Mouse (Mus musculus) R1 (cell line): Measurements from ENCODE around the gene Palm2.

Experiments
- DNase-seq: peaks from one replicate; pipeline ENCODE4 v3.0.0-alpha.2; 2018; ENCODE audit warnings: low read depth, low spot score

Palm2 gene

GRCm38 (mm10) chr4:57751566-57751965 lies 317.5 kb downstream of the Palm2 start:
- peak; percentile 38 for DNase-seq

- DNase-seq, result no peak
Observed at GRCm38 (mm10) chr4:57755085-57755484, 321.0 kb downstream of the Palm2 start.

GRCm38 (mm10) chr4:57757997-57758396 lies 323.9 kb downstream of the Palm2 start:
- peak; percentile 25 for DNase-seq
